Mouse (Mus musculus) limb, embryonic 15.5 days (tissue): ENCODE results near the gene Mkks. TPM values are rescaled to one million over a fixed set of nuclear protein-coding genes. Genes with fewer than 3 reads are reported as not detected.
A peak's percentile ranks its signal among the peaks of the same experiment; 100 is the strongest.
"Not testable (repeated sequence)": the region's sequence is repeated elsewhere in the genome, so short reads cannot be mapped to it uniquely, and the experiment has no call there.

ENCODE experiments used
- ATAC-seq: fragments of 200-750 bp; cut with Nextera tagmentation; 2 replicates; pipeline ENCODE4 v1.8.0; 2017; ENCODE audit warnings: low read depth, moderate TSS enrichment; ENCODE audit not compliant: insufficient number of reproducible peaks, low FRiP score, low TSS enrichment
- H3K27ac ChIP-seq: fragments of 300-500 bp; sonication (generic); 2 replicates; pipeline ENCODE4 v1.5.1; 2015; ENCODE audit warnings: moderate library complexity, mild to moderate bottlenecking, inconsistent platforms
- H3K27me3 ChIP-seq: fragments of 300-500 bp; sonication (generic); 2 replicates; pipeline ENCODE4 v1.6.1; 2015; ENCODE audit warnings: inconsistent platforms
- H3K36me3 ChIP-seq: fragments of 300-500 bp; sonication (generic); 2 replicates; pipeline ENCODE4 v1.6.1; 2015; ENCODE audit warnings: inconsistent platforms
- H3K4me1 ChIP-seq: fragments of 300-500 bp; sonication (generic); 2 replicates; pipeline ENCODE4 v1.6.1; 2015; ENCODE audit warnings: inconsistent platforms
- H3K4me2 ChIP-seq: fragments of 300-500 bp; sonication (generic); 2 replicates; pipeline ENCODE4 v1.6.1; 2015; ENCODE audit warnings: mild to moderate bottlenecking, inconsistent platforms
- H3K4me3 ChIP-seq: fragments of 300-500 bp; sonication (generic); 2 replicates; pipeline ENCODE4 v1.5.1; 2015; ENCODE audit warnings: mild to moderate bottlenecking, inconsistent platforms
- H3K9ac ChIP-seq: fragments of 300-500 bp; sonication (generic); 2 replicates; pipeline ENCODE4 v1.6.1; 2015; ENCODE audit warnings: inconsistent platforms
- H3K9me3 ChIP-seq: fragments of 300-500 bp; sonication (generic); 2 replicates; pipeline ENCODE4 v1.6.1; 2016; ENCODE audit warnings: inconsistent platforms
- WGBS: fragments of 180-500 bp; shearing (Covaris S2); methylation state at CpG from one replicate; pipeline ENCODE4 v1.1.7; 2015; 5-methylcytosine and 5-hydroxymethylcytosine counted together
- polyA plus RNA-seq: library from polyadenylated mRNA; unstranded; fragments of >200 nt; fragmentation: Nextera tagmentation; extraction: Ambion mirVana; gene quantifications from 2 replicates; pipeline ENCODE4 v1.2.1, GENCODE M21; 2015

The Mkks gene
- polyA plus RNA-seq, 1 experiment from 2014 or later, result 12.5 TPM

DNA sequence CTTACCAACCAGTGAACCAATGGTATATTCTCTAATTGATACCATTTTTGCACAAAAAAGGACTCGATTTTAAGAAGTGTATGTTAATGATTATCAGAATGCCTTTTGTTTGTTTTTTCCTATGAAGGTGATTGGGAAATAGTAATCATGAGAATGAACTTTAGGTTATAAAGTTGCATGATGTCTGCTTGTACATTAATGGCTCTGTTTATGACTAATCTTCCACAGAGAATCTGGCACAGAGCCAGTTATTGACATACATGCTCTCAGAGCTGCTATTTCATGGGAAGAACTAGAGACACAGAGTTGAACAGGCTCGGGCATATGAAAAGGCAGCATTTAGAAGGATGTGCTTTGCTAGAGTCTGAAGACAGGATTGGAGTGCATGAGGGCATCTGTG, 4.9 kb upstream of the Mkks start:
- H3K27ac ChIP-seq, result no peak overlapping the region
- no peak overlapping the region for H3K4me2 ChIP-seq
- H3K27me3 ChIP-seq, result no peaks in the 10 kb centered on the region
- no peak overlapping the region for H3K4me3 ChIP-seq
- 70% methylated on average over 2 of the region's 2 CpGs for WGBS
- no peak for ATAC-seq
- no peaks in the 10 kb centered on the region for H3K9me3 ChIP-seq
- H3K36me3 ChIP-seq, result no peaks in the 10 kb centered on the region
- H3K9ac ChIP-seq, result no peak overlapping the region
- peaks cover 2% of the 10 kb centered on the region; the same call in 1 of the 2 replicates for H3K4me1 ChIP-seq

DNA sequence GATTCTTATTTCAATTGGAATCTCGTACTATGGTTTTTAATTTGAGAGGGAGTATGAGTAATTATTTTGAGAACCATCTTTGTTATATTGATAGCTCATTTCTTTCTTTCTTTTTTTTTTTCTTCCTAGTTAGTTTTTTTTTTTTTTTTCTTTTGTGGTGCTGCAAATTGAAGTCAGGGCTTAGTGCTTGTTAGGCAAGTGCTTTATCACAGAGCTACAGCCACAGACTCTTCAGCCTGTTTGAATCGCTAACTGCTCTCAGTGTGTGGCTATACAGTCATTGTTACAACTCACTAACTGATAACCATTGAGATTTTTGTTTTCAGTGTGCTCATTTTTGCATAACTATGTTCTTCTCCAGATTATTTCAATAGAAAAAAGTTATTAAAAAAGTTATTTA, 3.3 kb upstream of the Mkks start:
- ATAC-seq, result no peak
- Histone ChIP-seq H3K36me3 (no peaks in the 10 kb centered on the region), H3K27me3 (no peaks in the 10 kb centered on the region), H3K4me3 (no peak overlapping the region), H3K27ac (no peak overlapping the region), H3K9ac (no peak overlapping the region), H3K4me2 (no peak overlapping the region), H3K4me1 (peaks cover 2% of the 10 kb centered on the region), H3K9me3 (no peaks in the 10 kb centered on the region)
- 83% methylated on average over 2 of the region's 2 CpGs for WGBS

DNA sequence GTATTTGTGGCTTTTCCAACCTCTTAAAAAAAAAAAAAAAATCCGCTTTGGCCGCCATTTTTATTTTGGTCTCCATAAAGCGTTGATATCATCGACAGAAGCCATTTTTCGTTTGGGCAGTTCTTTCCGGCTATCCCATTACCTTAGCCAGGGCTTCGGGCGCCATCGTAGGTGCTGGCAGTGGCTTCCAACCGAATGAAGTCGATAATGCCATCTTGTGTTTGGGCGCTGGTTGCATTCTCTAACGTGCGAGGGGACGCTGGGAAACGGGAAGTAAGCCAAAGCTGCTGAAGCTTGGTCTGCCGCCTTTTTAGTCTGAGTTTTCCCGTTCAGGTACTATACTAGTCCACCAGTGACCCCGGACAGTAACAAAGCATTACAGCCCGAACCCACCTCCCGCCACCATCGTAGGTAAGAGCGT, 772 bp upstream of the Mkks start:
- H3K27me3 ChIP-seq, result no peaks in the 10 kb centered on the region
- under 1% methylated on average over 23 of the region's 23 CpGs for WGBS
- no peaks in the 10 kb centered on the region for H3K9me3 ChIP-seq
- H3K4me2 ChIP-seq, result peak overlapping the region; percentile 27
- peak overlapping the region; percentile 33; the same call in 1 of the 2 replicates for H3K9ac ChIP-seq
- ATAC-seq, result peak; percentile 87
- H3K4me1 ChIP-seq, result peaks cover 2% of the 10 kb centered on the region
- peak overlapping the region; percentile 67 for H3K4me3 ChIP-seq
- no peaks in the 10 kb centered on the region for H3K36me3 ChIP-seq
- peak overlapping the region; percentile 71 for H3K27ac ChIP-seq

DNA sequence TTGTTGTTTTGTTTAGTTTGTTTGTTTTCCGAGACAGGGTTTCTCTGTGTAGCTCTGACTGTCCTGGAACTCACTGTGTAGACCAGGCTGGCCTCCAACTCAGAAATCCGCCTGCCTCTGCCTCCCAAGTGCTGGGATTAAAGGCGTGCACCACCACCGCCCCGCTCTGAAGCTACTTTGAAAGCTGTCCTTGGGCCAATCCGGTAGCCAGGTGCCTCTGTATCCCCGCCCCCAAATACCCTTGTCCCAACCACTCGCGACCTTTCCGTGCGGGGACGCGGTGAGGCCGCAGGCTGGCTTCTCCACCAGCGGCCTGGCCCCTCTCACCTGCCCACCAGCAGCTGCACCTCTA, 497 bp downstream of the Mkks start:
- Histone ChIP-seq H3K9ac (peak overlapping the region; percentile 63), H3K27ac (peak overlapping the region; percentile 91), H3K4me2 (peak overlapping the region; percentile 50), H3K4me3 (peak overlapping the region; percentile 67)
- H3K27me3 ChIP-seq, H3K9me3 ChIP-seq, H3K4me1 ChIP-seq, H3K36me3 ChIP-seq: not testable (repeated sequence)
- peak; percentile 25 for ATAC-seq
- WGBS, result 4% methylated on average over 15 of the region's 15 CpGs

DNA sequence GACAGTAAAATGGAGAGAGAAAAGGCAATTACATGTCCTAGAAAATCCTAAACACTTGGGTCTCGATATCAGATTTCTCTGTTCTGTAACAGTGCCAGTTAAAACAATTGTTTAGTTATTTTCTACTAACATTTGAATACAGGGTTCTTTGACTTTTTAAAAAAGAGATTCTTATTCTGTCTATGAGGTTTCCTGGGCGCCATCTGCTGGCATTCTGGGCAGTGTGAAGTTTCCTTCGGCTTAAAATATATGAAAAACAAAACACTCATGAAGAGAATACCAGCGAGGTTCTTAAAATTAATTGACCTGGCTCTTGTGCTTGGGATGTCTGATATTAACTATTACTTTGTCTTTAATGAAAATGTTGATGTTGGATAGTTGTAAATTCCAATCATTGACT, 4.3 kb downstream of the Mkks start:
- Histone ChIP-seq H3K9me3 (no peaks in the 10 kb centered on the region), H3K27ac (no peak overlapping the region), H3K4me3 (no peak overlapping the region), H3K4me1 (no peaks in the 10 kb centered on the region; the same call in 1 of the 2 replicates), H3K36me3 (peaks cover 18% of the 10 kb centered on the region), H3K9ac (no peak overlapping the region), H3K27me3 (no peaks in the 10 kb centered on the region), H3K4me2 (no peak overlapping the region)
- ATAC-seq, result no peak
- 55% methylated on average over 4 of the region's 4 CpGs for WGBS

DNA sequence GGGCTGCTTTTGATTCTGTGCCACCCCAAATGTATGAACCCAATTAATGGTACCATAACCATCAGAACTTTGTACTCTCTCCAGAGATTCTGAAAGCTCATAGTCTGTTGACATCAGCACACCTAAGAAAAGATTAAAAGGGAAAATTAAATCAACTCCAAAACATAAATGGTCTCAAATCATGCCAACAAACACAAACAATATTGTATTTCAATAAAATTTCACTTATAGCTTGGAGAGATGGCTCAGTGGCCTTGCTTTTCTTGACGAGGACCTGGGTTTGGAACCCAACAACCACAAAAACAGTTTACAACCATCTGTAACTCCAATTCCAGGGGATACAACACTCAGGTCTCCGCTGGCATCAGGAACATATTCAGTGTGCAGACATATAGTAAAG, 5.6 kb downstream of the Mkks start, which contains the start of gene AL731706.2:
Gene AL731706.2 (minus strand): TSS at position 101 of the 400 bp plus-strand sequence.
- no peaks in the 10 kb centered on the region; the same call in 1 of the 2 replicates for H3K4me1 ChIP-seq
- no peaks in the 10 kb centered on the region for H3K27me3 ChIP-seq
- no peak for ATAC-seq
- no peaks in the 10 kb centered on the region for H3K9me3 ChIP-seq
- 93% methylated on average over 2 of the region's 2 CpGs for WGBS
- no peak within 1 kb of the TSS for H3K27ac ChIP-seq
- H3K9ac ChIP-seq, result no peak within 1 kb of the TSS
- no peak within 1 kb of the TSS for H3K4me3 ChIP-seq
- no peak within 1 kb of the TSS for H3K4me2 ChIP-seq
- peaks cover 28% of the 10 kb centered on the region for H3K36me3 ChIP-seq

DNA sequence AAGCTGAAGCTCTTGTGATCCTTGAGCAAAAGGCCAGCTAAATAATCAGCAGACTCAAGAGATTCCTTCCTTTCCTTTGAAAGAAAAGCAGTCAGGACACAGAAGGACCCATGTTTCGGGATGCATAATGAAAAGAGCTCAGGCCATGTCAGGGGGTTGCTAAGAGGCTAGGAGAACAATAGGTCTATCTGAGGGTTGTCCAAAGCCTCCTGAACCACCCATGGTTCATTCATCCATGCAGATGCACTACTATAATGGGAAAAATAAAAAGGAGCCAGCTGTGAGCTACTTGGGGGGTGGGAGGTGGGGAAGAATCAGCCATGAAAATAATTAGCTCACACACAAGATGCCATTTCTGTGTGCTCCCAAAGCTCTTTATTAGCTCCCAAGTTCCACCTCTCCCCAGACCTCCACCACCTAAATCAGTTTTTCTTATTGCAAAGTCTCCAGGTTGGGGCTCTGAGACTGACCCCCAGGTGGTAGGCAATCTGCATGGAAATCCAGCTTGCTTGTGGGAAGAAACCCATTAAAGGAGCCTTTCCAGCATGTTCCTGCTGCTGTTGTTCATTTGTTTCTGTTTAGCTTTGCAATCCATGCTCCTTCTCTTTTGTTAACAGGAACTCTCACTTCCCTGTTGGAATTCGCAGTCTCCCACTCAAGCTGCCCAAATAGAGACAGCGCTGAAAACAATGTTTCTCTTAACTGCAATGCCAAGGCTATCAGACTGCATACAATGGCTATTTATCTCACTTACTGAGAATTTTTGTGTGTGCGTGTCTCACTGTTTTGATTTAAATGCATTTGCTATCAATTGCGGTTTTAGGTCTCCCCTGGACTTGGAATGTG, 36.4 kb downstream of the Mkks start:
- no peaks in the 10 kb centered on the region for H3K27me3 ChIP-seq
- H3K4me3 ChIP-seq, result no peak overlapping the region
- H3K36me3 ChIP-seq, result no peaks in the 10 kb centered on the region
- H3K9ac ChIP-seq, result no peak overlapping the region
- H3K27ac ChIP-seq, result no peak overlapping the region
- no peak for ATAC-seq
- 54% methylated on average over 5 of the region's 5 CpGs for WGBS
- no peaks in the 10 kb centered on the region for H3K9me3 ChIP-seq
- no peaks in the 10 kb centered on the region for H3K4me1 ChIP-seq
- no peak overlapping the region for H3K4me2 ChIP-seq

DNA sequence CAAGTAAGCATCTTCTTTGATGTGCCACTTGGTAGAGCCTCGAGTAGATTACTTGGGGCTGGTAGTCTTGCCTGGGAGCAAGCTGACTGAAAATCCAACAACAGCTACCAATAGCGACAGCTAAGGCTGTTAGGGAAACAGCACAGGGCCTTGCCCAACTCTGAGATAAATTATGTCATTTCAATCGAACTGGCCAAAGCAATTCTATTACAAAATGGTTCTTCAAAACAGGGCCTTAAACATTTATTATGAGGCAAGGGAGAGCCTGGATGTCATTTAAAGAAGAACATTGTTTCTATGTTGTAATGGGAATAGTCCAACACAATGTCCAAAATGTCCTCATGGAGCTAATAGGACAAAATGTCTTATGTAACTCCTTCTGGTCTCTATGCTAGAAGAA, 40.8 kb downstream of the Mkks start:
- H3K9me3 ChIP-seq, result no peaks in the 10 kb centered on the region
- H3K36me3 ChIP-seq, result no peaks in the 10 kb centered on the region
- H3K9ac ChIP-seq, result no peak overlapping the region
- ATAC-seq, result no peak
- H3K27ac ChIP-seq, result no peak overlapping the region
- H3K4me1 ChIP-seq, result no peaks in the 10 kb centered on the region
- no peak overlapping the region for H3K4me2 ChIP-seq
- H3K27me3 ChIP-seq, result no peaks in the 10 kb centered on the region
- 66% methylated on average over 3 of the region's 3 CpGs for WGBS
- no peak overlapping the region for H3K4me3 ChIP-seq

DNA sequence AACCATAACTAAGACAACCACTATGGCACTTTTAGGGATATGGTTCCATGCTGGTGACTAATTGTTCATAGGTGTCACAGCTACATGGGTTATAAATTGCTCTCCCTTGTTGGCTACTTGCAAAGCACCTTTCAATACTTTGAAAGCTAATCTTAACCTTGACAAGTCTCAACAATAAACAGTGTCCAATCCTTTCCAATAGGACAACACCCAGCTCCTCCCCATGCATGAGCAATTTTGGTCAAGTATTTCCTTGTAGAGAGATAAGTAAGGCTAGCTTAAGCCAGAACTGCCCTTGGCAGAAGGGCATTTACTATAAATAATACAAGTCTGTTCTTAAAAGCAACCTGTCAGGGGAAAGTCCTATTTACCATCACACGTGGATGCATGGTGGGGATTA, 53.2 kb downstream of the Mkks start:
- Histone ChIP-seq H3K9me3 (no peaks in the 10 kb centered on the region), H3K4me2 (no peak overlapping the region), H3K4me3 (no peak overlapping the region), H3K27me3 (no peaks in the 10 kb centered on the region), H3K27ac (no peak overlapping the region), H3K9ac (no peak overlapping the region), H3K4me1 (no peaks in the 10 kb centered on the region), H3K36me3 (no peaks in the 10 kb centered on the region)
- 24% methylated on average over 1 of the region's 1 CpGs for WGBS
- ATAC-seq, result no peak

DNA sequence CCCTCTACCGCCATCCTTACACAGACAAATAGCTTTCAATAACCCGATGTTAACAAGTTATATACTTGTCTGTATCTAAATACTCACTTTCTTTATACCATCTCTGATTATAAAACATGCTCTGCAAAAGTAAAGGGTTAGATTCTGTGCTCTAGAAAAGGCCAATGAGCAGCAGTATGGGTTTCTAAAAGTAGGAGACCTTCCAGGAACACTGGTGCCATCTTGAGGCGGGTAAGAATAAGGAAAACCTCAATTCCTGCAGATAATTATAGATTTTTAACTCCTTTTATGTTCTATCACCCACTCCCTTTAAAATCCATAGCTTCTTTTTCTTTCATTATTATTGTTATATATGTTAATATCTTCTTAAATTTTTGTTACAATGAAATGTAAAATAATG, 55.3 kb downstream of the Mkks start:
- Histone ChIP-seq H3K4me1 (no peaks in the 10 kb centered on the region), H3K27ac (no peak overlapping the region), H3K9ac (no peak overlapping the region), H3K4me2 (no peak overlapping the region), H3K4me3 (no peak overlapping the region), H3K27me3 (no peaks in the 10 kb centered on the region), H3K9me3 (no peaks in the 10 kb centered on the region), H3K36me3 (no peaks in the 10 kb centered on the region)
- no peak for ATAC-seq
- 66% methylated on average over 3 of the region's 3 CpGs for WGBS

DNA sequence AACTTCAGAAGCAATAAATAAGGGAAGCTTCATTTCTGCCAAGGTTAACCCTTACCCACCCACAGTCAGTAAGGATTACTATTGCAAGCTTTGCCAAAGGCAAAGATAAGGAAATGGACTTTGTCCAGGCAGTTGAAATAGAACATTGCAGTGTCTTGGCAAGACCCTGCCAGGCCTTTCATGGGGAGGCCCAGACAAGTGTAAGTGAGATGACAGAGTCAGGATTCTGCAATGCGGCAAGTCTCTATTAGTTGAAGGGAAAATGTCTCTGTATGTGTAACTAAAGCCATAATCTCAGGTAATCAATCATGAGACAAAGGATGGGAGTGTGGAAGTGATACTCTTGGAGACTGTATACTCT, 56.5 kb downstream of the Mkks start:
- Histone ChIP-seq H3K4me1 (no peaks in the 10 kb centered on the region), H3K9ac (no peak overlapping the region), H3K4me3 (no peak overlapping the region), H3K4me2 (no peak overlapping the region), H3K27ac (no peak overlapping the region), H3K27me3 (no peaks in the 10 kb centered on the region), H3K9me3 (no peaks in the 10 kb centered on the region), H3K36me3 (no peaks in the 10 kb centered on the region)
- ATAC-seq, result no peak
- WGBS, result 86% methylated on average over 1 of the region's 1 CpGs

DNA sequence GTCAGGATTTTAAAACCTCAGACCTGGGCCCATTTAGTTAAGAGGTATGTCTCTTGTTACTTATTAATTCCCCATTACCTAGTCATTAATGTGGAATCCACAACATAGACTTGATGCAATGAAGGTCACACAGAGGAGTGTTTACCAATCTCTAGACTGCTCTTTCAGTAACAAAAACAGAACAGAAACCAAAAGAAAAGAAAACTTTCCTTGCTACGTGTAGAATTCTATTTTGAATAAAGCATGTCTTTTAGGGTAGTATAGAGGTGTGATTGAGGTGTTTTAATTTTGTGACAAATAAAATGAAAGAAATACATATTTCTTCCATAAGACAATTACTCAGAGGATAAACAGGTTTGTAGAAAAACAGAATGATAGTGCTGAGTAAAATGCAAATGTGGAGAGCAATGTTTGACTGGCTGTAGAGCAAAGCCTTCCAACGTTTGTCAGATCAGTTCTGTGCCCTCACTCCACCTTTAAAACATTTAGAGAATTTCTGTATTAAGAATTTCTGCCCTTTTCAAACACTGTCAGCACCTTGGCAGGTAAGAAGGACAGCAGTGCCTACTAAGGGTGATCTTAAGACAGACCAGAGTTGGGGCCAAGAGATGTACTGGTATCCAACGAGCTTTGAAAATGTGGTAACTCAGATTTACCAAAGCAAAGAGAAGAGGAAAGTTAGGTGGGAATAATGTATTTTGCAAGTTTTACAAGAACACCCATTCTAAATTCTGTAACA, 57.0 kb downstream of the Mkks start:
- Histone ChIP-seq H3K9ac (no peak overlapping the region), H3K27ac (no peak overlapping the region), H3K27me3 (no peaks in the 10 kb centered on the region), H3K4me2 (no peak overlapping the region), H3K9me3 (no peaks in the 10 kb centered on the region), H3K4me3 (no peak overlapping the region), H3K4me1 (no peaks in the 10 kb centered on the region), H3K36me3 (no peaks in the 10 kb centered on the region)
- WGBS, result 77% methylated on average over 3 of the region's 3 CpGs
- no peak for ATAC-seq
